Mouse (Mus musculus) cerebellum, adult 8-10 months (tissue): ENCODE results near the gene Nebl.

Experiments
- DNase-seq: peaks from one replicate; pipeline ENCODE4 v3.0.0; 2022

The Nebl gene

GRCm38 (mm10) chr2:17705426-17705825, 25.8 kb downstream of the Nebl start:
- no peak for DNase-seq

GRCm38 (mm10) chr2:17703170-17703512, 28.1 kb downstream of the Nebl start:
- DNase-seq: no peak

GRCm38 (mm10) chr2:17702481-17703169, 28.6 kb downstream of the Nebl start:
- DNase-seq: no peak

GRCm38 (mm10) chr2:17698161-17699087, 32.8 kb downstream of the Nebl start:
- DNase-seq: no peak

- DNase-seq: no peak
Measured at GRCm38 (mm10) chr2:17692926-17693325, 38.3 kb downstream of the Nebl start.

GRCm38 (mm10) chr2:17690264-17690663, 41.0 kb downstream of the Nebl start:
- DNase-seq: no peak

GRCm38 (mm10) chr2:17687141-17687540, 44.1 kb downstream of the Nebl start:
- no peak for DNase-seq

GRCm38 (mm10) chr2:17683326-17684040, 47.8 kb downstream of the Nebl start:
- DNase-seq: peak; percentile 82

- no peak for DNase-seq
Measured at GRCm38 (mm10) chr2:17672156-17672555, 59.1 kb downstream of the Nebl start.

GRCm38 (mm10) chr2:17671566-17671965, 59.7 kb downstream of the Nebl start:
- DNase-seq: no peak

GRCm38 (mm10) chr2:17669953-17670352, 61.3 kb downstream of the Nebl start:
- no peak for DNase-seq

GRCm38 (mm10) chr2:17669000-17669399, 62.3 kb downstream of the Nebl start:
- DNase-seq: no peak

- DNase-seq: no peak
Measured at GRCm38 (mm10) chr2:17658176-17658575, 73.1 kb downstream of the Nebl start.

- DNase-seq: peak; percentile 50
Measured at GRCm38 (mm10) chr2:17650147-17650834, 81.0 kb downstream of the Nebl start.

GRCm38 (mm10) chr2:17649728-17650127, 81.5 kb downstream of the Nebl start:
- DNase-seq: no peak

GRCm38 (mm10) chr2:17644282-17645262, 86.7 kb downstream of the Nebl start:
- peak; percentile 37 for DNase-seq

GRCm38 (mm10) chr2:17643869-17644268, 87.4 kb downstream of the Nebl start:
- DNase-seq: no peak

GRCm38 (mm10) chr2:17642770-17643169, 88.5 kb downstream of the Nebl start:
- DNase-seq: no peak

GRCm38 (mm10) chr2:17640861-17641260, 90.4 kb downstream of the Nebl start:
- no peak for DNase-seq

- no peak for DNase-seq
Measured at GRCm38 (mm10) chr2:17638631-17639030, 92.6 kb downstream of the Nebl start.

GRCm38 (mm10) chr2:17623931-17624330, 107.3 kb downstream of the Nebl start:
- DNase-seq: no peak

- DNase-seq: no peak
Measured at GRCm38 (mm10) chr2:17610259-17610658, 121.0 kb downstream of the Nebl start.
